10 mouse cellular contexts compared by ENCODE assay signal in the genomic region with DNA sequence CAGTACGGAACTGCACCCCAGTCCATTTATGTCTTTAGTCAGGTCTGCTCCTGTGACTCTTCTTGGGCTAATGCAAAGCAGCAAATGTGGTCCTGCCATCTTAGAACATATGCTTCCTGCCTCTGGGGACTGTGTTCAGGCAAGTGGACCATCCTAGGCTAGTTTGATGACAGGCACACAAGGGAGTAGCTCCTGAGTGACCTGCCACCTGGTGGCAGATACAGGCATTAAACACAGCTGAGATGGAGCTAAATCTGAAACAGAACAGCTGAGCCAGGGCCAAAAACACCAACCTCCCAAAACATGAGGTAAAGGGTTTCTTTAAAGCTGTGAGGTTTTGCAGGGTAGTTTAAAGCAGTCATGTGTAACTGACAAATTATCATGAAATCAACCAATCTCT. TPM values are rescaled to one million over a fixed set of nuclear protein-coding genes. Genes with fewer than 3 reads are reported as not detected.
DNase-seq lines count a peak whose midpoint lies in the region; ATAC-seq and TF ChIP-seq lines count a peak whose summit lies in the region.
"Had no signal": no experiment of that assay in that cellular context is flagged by ENCODE, and none has a peak within 500 bp of the region (broad histone marks: within the 10 kb centered on the region; RNA-seq: fewer than 3 reads in every experiment).

No protein-coding gene starts in this region.

- ATAC-seq in neural tube, embryonic 15.5 days (ENCODE audit: low FRiP score): no peak
- peak; percentile 25; the same call in 1 of the 2 replicates for ATAC-seq in kidney, embryonic 15.5 days (replicated peaks; ENCODE audit: low FRiP score)

- H3K4me1 ChIP-seq in heart, adult 2 months (ENCODE audit: control insufficient read depth, insufficient read depth, low read length): no peaks in the 10 kb centered on the region
- no peaks in the 10 kb centered on the region for H3K4me1 ChIP-seq in neural tube, embryonic 15.5 days
- no peaks in the 10 kb centered on the region for H3K4me1 ChIP-seq in kidney, embryonic 15.5 days
- H3K4me1 ChIP-seq: neural tube, embryonic 13.5 days had no signal

- TF ChIP-seq CTCF in heart, adult 2 months (IDR thresholded peaks at IDR 0.05): peak; percentile 58

- TF ChIP-seq EP300 in heart, adult 2 months (IDR thresholded peaks at IDR 0.05; ENCODE audit: insufficient read depth, low read depth, low read length): no peak

- H3K36me3 ChIP-seq in heart, adult 2 months (ENCODE audit: control insufficient read depth, insufficient read depth, low read length): no peaks in the 10 kb centered on the region
- no peaks in the 10 kb centered on the region for H3K36me3 ChIP-seq in neural tube, embryonic 15.5 days
- no peaks in the 10 kb centered on the region for H3K36me3 ChIP-seq in kidney, embryonic 15.5 days
- H3K36me3 ChIP-seq: neural tube, embryonic 13.5 days had no signal

- 91% methylated on average over 1 of the region's 1 CpGs for WGBS in heart, adult 2 months
- WGBS in neural tube, embryonic 15.5 days: 97% methylated on average over 1 of the region's 1 CpGs
- 95% methylated on average over 1 of the region's 1 CpGs for WGBS in kidney, embryonic 15.5 days

- no peak for DNase-seq in heart, adult 2 months
- DNase-seq in heart, adult 8-10 months (ENCODE audit: low spot score): no peak
- DNase-seq in neural tube, embryonic 10.5 days (ENCODE audit: extremely low spot score, low spot score): peak; percentile 19
- DNase-seq in adrenal gland, adult 18-20 months (ENCODE audit: low spot score in 2 of 2): peak; percentile 22 to 26
- DNase-seq in thymus, postnatal 25 days: peak; percentile 15
- DNase-seq in ovary, postnatal 10 days (ENCODE audit: low spot score): no peak

- no peak overlapping the region for H3K9ac ChIP-seq in heart, adult 2 months (ENCODE audit: low read depth, low read length)
- no peak overlapping the region for H3K9ac ChIP-seq in neural tube, embryonic 15.5 days (replicated peaks)
- H3K9ac ChIP-seq in kidney, embryonic 15.5 days: no peak overlapping the region
- H3K9ac ChIP-seq: neural tube, embryonic 13.5 days had no signal

- no peak overlapping the region for H3K4me3 ChIP-seq in heart, adult 2 months
- no peak overlapping the region for H3K4me3 ChIP-seq in neural tube, embryonic 15.5 days (replicated peaks)
- no peak overlapping the region for H3K4me3 ChIP-seq in kidney, embryonic 15.5 days (replicated peaks)
- H3K4me3 ChIP-seq: neural tube, embryonic 13.5 days had no signal

- TF ChIP-seq POLR2A in heart, adult 2 months (IDR thresholded peaks at IDR 0.05; ENCODE audit: insufficient read depth, low read depth, low read length): no peak

- no peak overlapping the region for H3K4me2 ChIP-seq in neural tube, embryonic 15.5 days
- H3K4me2 ChIP-seq in kidney, embryonic 15.5 days: no peak overlapping the region
- H3K4me2 ChIP-seq: neural tube, embryonic 13.5 days had no signal

- H3K27ac ChIP-seq in heart, adult 2 months: no peak overlapping the region
- no peak overlapping the region for H3K27ac ChIP-seq in neural tube, embryonic 15.5 days (replicated peaks)
- no peak overlapping the region for H3K27ac ChIP-seq in kidney, embryonic 15.5 days
- H3K27ac ChIP-seq: neural tube, embryonic 13.5 days had no signal

- H3K79me2 ChIP-seq in heart, adult 2 months (replicated peaks; ENCODE audit: control insufficient read depth, insufficient read depth, low read length): no peaks in the 10 kb centered on the region

- intact Hi-C loops in heart, adult 2 months (cut with DNase I): no loop called here

- H3K27me3 ChIP-seq in heart, adult 2 months (ENCODE audit: control insufficient read depth, insufficient read depth, low read length): no peaks in the 10 kb centered on the region
- H3K27me3 ChIP-seq in neural tube, embryonic 15.5 days (replicated peaks): no peaks in the 10 kb centered on the region
- H3K27me3 ChIP-seq in kidney, embryonic 15.5 days: no peaks in the 10 kb centered on the region
- H3K27me3 ChIP-seq: neural tube, embryonic 13.5 days had no signal

- H3K9me3 ChIP-seq in neural tube, embryonic 15.5 days (replicated peaks): no peaks in the 10 kb centered on the region
- no peaks in the 10 kb centered on the region for H3K9me3 ChIP-seq in kidney, embryonic 15.5 days (replicated peaks)
- H3K9me3 ChIP-seq: neural tube, embryonic 13.5 days had no signal

RNA-seq across cellular contexts. Expression of gene Fbxw27, which starts 7.6 kb away (rescaled TPM):
- total RNA-seq in heart, adult 2 months (2021): not detected
- not detected in 2 replicates for polyA plus RNA-seq in heart, adult 2 months (2012; rRNA removed)
- total RNA-seq in heart, adult 8-10 months (2022): not detected
- not detected in 2 replicates for polyA plus RNA-seq in neural tube, embryonic 15.5 days (2015; fragmentation: Nextera tagmentation; extraction: Ambion mirVana)
- total RNA-seq in adrenal gland, adult 18-20 months (2021): not detected
- not detected in 2 replicates for polyA plus RNA-seq in kidney, embryonic 15.5 days (2015; fragmentation: Nextera tagmentation; extraction: Ambion mirVana)
- total RNA-seq: layer of hippocampus, adult 18-20 months had no signal
- polyA plus RNA-seq: neural tube, embryonic 13.5 days had no signal

RNA-seq across cellular contexts. Expression of gene Spink8, which starts 14.0 kb away (rescaled TPM):
- not detected for total RNA-seq in heart, adult 2 months (2021)
- not detected in 2 replicates for polyA plus RNA-seq in heart, adult 2 months (2012; rRNA removed)
- not detected for total RNA-seq in heart, adult 8-10 months (2022)
- 0.20 TPM in 1 of 2 replicates, not detected in the other for polyA plus RNA-seq in neural tube, embryonic 15.5 days (2015; fragmentation: Nextera tagmentation; extraction: Ambion mirVana)
- total RNA-seq in adrenal gland, adult 18-20 months (2021): 10 to 100 TPM; 18.1 to 18.5 TPM
- polyA plus RNA-seq in kidney, embryonic 15.5 days (2015; fragmentation: Nextera tagmentation; extraction: Ambion mirVana): 14.2 and 14.3 TPM in 2 replicates
- polyA plus RNA-seq: neural tube, embryonic 13.5 days had no signal

RNA-seq across cellular contexts. Expression of gene Nme6, which starts 34.5 kb away (rescaled TPM):
- total RNA-seq in heart, adult 2 months (2021): 10 to 100 TPM; 20.1 to 20.6 TPM
- 31.0 and 43.0 TPM in 2 replicates for polyA plus RNA-seq in heart, adult 2 months (2012; rRNA removed)
- 10 to 100 TPM; 16.8 to 24.9 (median 19.7) TPM for total RNA-seq in heart, adult 8-10 months (2022)
- 68.3 and 73.2 TPM in 2 replicates for polyA plus RNA-seq in neural tube, embryonic 15.5 days (2015; fragmentation: Nextera tagmentation; extraction: Ambion mirVana)
- 10 to 100 TPM; 14.7 to 15.5 TPM for total RNA-seq in adrenal gland, adult 18-20 months (2021)
- polyA plus RNA-seq in kidney, embryonic 15.5 days (2015; fragmentation: Nextera tagmentation; extraction: Ambion mirVana): 70.2 and 78.4 TPM in 2 replicates

RNA-seq across cellular contexts. Expression of gene Camp, which starts 51.4 kb away (rescaled TPM):
- total RNA-seq in heart, adult 2 months (2021): not detected
- 0.35 and 1.5 TPM in 2 replicates for polyA plus RNA-seq in heart, adult 2 months (2012; rRNA removed)
- total RNA-seq in heart, adult 8-10 months (2022): under 1 TPM in 1 of 4 experiments, not detected in 3; 0.49 TPM
- polyA plus RNA-seq in neural tube, embryonic 15.5 days (2015; fragmentation: Nextera tagmentation; extraction: Ambion mirVana): 1.3 TPM in 2 replicates
- under 1 TPM in 1 of 2 experiments, not detected in 1; 0.70 TPM for total RNA-seq in adrenal gland, adult 18-20 months (2021)
- 3.1 and 4.5 TPM in 2 replicates for polyA plus RNA-seq in kidney, embryonic 15.5 days (2015; fragmentation: Nextera tagmentation; extraction: Ambion mirVana)
- total RNA-seq: layer of hippocampus, adult 18-20 months had no signal

RNA-seq across cellular contexts. Expression of gene Fbxw26, which starts 52.2 kb away (rescaled TPM):
- total RNA-seq in heart, adult 2 months (2021): not detected
- polyA plus RNA-seq in heart, adult 2 months (2012; rRNA removed): not detected in 2 replicates
- total RNA-seq in heart, adult 8-10 months (2022): not detected
- not detected in 2 replicates for polyA plus RNA-seq in neural tube, embryonic 15.5 days (2015; fragmentation: Nextera tagmentation; extraction: Ambion mirVana)
- not detected for total RNA-seq in adrenal gland, adult 18-20 months (2021)
- not detected in 2 replicates for polyA plus RNA-seq in kidney, embryonic 15.5 days (2015; fragmentation: Nextera tagmentation; extraction: Ambion mirVana)
- total RNA-seq: layer of hippocampus, adult 18-20 months had no signal
- polyA plus RNA-seq: neural tube, embryonic 13.5 days had no signal

Comparison
In these comparisons a context has a peak if more than half of its experiments do, and no peak if none do; other contexts are left out.
1. DNase-seq: peak in neural tube, embryonic 10.5 days (single experiment), adrenal gland, adult 18-20 months (2 of 2) and thymus, postnatal 25 days (single experiment); none in heart, adult 2 months (0 of 2), heart, adult 8-10 months (single experiment) and ovary, postnatal 10 days (single experiment).
2. RNA of gene Spink8, which starts 14.0 kb away (total RNA-seq): 18.1 to 18.5 TPM in adrenal gland, adult 18-20 months; not detected in heart, adult 2 months and not detected in heart, adult 8-10 months; every median in the first group is over 10 times any median in the second.